Comparison of ENCODE assay signal across 11 mouse cellular contexts in the genomic region with DNA sequence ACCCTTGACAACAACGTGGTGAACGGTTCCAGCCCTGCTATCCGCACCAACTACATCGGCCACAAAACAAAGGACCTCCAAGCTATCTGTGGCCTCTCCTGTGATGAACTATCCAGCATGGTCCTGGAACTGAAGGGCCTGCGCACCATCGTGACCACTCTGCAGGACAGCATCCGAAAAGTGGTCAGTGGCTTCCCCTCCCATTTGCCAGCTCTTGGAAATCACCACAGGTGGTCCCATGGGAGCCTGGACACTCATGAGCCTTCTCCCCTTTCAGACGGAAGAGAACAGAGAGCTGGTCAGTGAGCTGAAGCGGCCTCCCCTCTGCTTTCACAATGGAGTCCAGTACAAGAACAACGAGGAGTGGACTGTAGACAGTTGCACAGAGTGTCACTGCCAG. TPM values are rescaled to one million over a fixed set of nuclear protein-coding genes. Genes with fewer than 3 reads are reported as not detected.
DNase-seq lines count a peak whose midpoint lies in the region; ATAC-seq lines count a peak whose summit lies in the region.
"Had no signal": no experiment of that assay in that cellular context is flagged by ENCODE, and none has a peak within 500 bp of the region (broad histone marks: within the 10 kb centered on the region; RNA-seq: fewer than 3 reads in every experiment).

No protein-coding gene starts in this region.

- H3K4me3 ChIP-seq in heart, embryonic 16.5 days (ENCODE audit: low read length), result peak overlapping the region; percentile 17; the same call in 1 of the 2 replicates
- no peak overlapping the region for H3K4me3 ChIP-seq in neural tube, embryonic 12.5 days
- peak overlapping the region; percentile 54; the same call in 1 of the 2 replicates for H3K4me3 ChIP-seq in intestine, embryonic 16.5 days (ENCODE audit: low read length)

- no peak overlapping the region for H3K9ac ChIP-seq in heart, embryonic 16.5 days (ENCODE audit: low read length)
- H3K9ac ChIP-seq in neural tube, embryonic 12.5 days, result no peak overlapping the region
- peak overlapping the region; percentile 21 for H3K9ac ChIP-seq in intestine, embryonic 16.5 days (ENCODE audit: low read depth, low read length)

- peaks cover 6% of the 10 kb centered on the region for H3K27me3 ChIP-seq in heart, embryonic 16.5 days (ENCODE audit: control insufficient read depth, insufficient read depth, low read length)
- H3K27me3 ChIP-seq in neural tube, embryonic 12.5 days (replicated peaks), result peaks cover 22% of the 10 kb centered on the region
- no peaks in the 10 kb centered on the region for H3K27me3 ChIP-seq in intestine, embryonic 16.5 days (replicated peaks; ENCODE audit: control insufficient read depth, insufficient read depth, low read length)
- H3K27me3 ChIP-seq: CH12.LX had no signal

- ATAC-seq in heart, embryonic 16.5 days (replicated peaks; ENCODE audit: extremely low read depth, insufficient read depth, low FRiP score), result no peak
- ATAC-seq in neural tube, embryonic 12.5 days (ENCODE audit: low FRiP score, low read depth), result no peak
- no peak for ATAC-seq in intestine, embryonic 16.5 days

- H3K36me3 ChIP-seq in heart, embryonic 16.5 days (ENCODE audit: control insufficient read depth, insufficient read depth), result peaks cover 8% of the 10 kb centered on the region; the same call in 1 of the 2 replicates
- H3K36me3 ChIP-seq in neural tube, embryonic 12.5 days, result peaks cover under 1% of the 10 kb centered on the region; the same call in 1 of the 2 replicates
- H3K36me3 ChIP-seq in intestine, embryonic 16.5 days (ENCODE audit: control insufficient read depth, insufficient read depth, low read length), result peaks cover 12% of the 10 kb centered on the region

- H3K9me3 ChIP-seq in heart, embryonic 16.5 days (replicated peaks; ENCODE audit: control insufficient read depth, low read length), result no peaks in the 10 kb centered on the region
- no peaks in the 10 kb centered on the region for H3K9me3 ChIP-seq in neural tube, embryonic 12.5 days
- no peaks in the 10 kb centered on the region for H3K9me3 ChIP-seq in intestine, embryonic 16.5 days (ENCODE audit: control insufficient read depth, low read length)

- peaks cover 12% of the 10 kb centered on the region for H3K4me1 ChIP-seq in heart, embryonic 16.5 days (ENCODE audit: control insufficient read depth, insufficient read depth, low read length)
- H3K4me1 ChIP-seq in neural tube, embryonic 12.5 days, result peaks cover 15% of the 10 kb centered on the region
- H3K4me1 ChIP-seq in intestine, embryonic 16.5 days (ENCODE audit: control insufficient read depth, insufficient read depth, low read length), result peaks cover 21% of the 10 kb centered on the region

- no peak overlapping the region for H3K27ac ChIP-seq in heart, embryonic 16.5 days (ENCODE audit: low read length)
- no peak overlapping the region for H3K27ac ChIP-seq in neural tube, embryonic 12.5 days
- H3K27ac ChIP-seq in intestine, embryonic 16.5 days (ENCODE audit: low read length), result no peak overlapping the region
- H3K27ac ChIP-seq: macrophage had no signal

- peak overlapping the region; percentile 82; the same call in 1 of the 2 replicates for H3K4me2 ChIP-seq in heart, embryonic 16.5 days (ENCODE audit: low read depth, low read length)
- H3K4me2 ChIP-seq in neural tube, embryonic 12.5 days (replicated peaks), result peak overlapping the region; percentile 27; the same call in 1 of the 2 replicates
- peak overlapping the region; percentile 92 for H3K4me2 ChIP-seq in intestine, embryonic 16.5 days (ENCODE audit: low read depth, low read length)

- whole genome bisulfite sequencing in heart, embryonic 16.5 days, result 75% methylated on average over 10 of the region's 10 CpGs
- 76% methylated on average over 10 of the region's 10 CpGs for WGBS in neural tube, embryonic 12.5 days
- 83% methylated on average over 10 of the region's 10 CpGs for WGBS in intestine, embryonic 16.5 days

- DNase-seq in heart, postnatal 10 days, result no peak
- no peak for DNase-seq in neural tube, embryonic 10.5 days (ENCODE audit: extremely low spot score, low spot score)
- no peak for DNase-seq in left cerebral cortex, adult 8-10 months (ENCODE audit: low spot score in 2 of 2)
- DNase-seq in right cerebral cortex, adult 18-20 months, result no peak
- DNase-seq in gastrocnemius, adult 8-10 months (ENCODE audit: low spot score in 2 of 2), result no peak
- DNase-seq: cerebellum, adult 8-10 months had no signal

- intact Hi-C loops in heart, postnatal 10 days (cut with DNase I), result loop anchor here (5.0 to 10.0 kb wide), 3 partner anchors 72 to 657 kb away; no protein-coding TSS in a partner anchor

RNA-seq across cellular contexts. Expression of a gene that starts 3.0 kb away (rescaled TPM):
- 20.0 and 33.8 TPM in 2 replicates for polyA plus RNA-seq in heart, embryonic 16.5 days (2015; fragmentation: Nextera tagmentation; extraction: Ambion mirVana)
- total RNA-seq in heart, postnatal 10 days (2021), result 10 to 100 TPM; 35.1 to 37.0 TPM
- polyA plus RNA-seq in neural tube, embryonic 12.5 days (2016; fragmentation: Nextera tagmentation; extraction: Ambion mirVana), result 15.8 and 17.5 TPM in 2 replicates
- polyA plus RNA-seq in intestine, embryonic 16.5 days (2015; fragmentation: Nextera tagmentation; extraction: Ambion mirVana), result 22.6 and 26.1 TPM in 2 replicates
- 1 to 10 TPM; 2.1 to 2.9 (median 2.3) TPM for total RNA-seq in left cerebral cortex, adult 8-10 months (2022)
- total RNA-seq in gastrocnemius, adult 8-10 months (2022), result 10 to 100 TPM in 2 of 4 experiments, 1 to 10 TPM in 2; 3.0 to 30.0 (median 8.2) TPM

Comparison
In these comparisons a context has a peak if more than half of its experiments do, and no peak if none do; other contexts are left out.
1. H3K4me2 ChIP-seq: peak in every context shown above with its lines; median percentile 92 in intestine, embryonic 16.5 days; 82 in heart, embryonic 16.5 days; 27 in neural tube, embryonic 12.5 days.